Mouse (Mus musculus) brain, embryonic 14.5 days (tissue): ENCODE results near the gene Abhd14a. TPM values are rescaled to one million over a fixed set of nuclear protein-coding genes. Genes with fewer than 3 reads are reported as not detected.
"Not testable (repeated sequence)": the region's sequence is repeated elsewhere in the genome, so short reads cannot be mapped to it uniquely, and the experiment has no call there.

Source experiments
- DNase-seq: peaks from one replicate; pipeline ENCODE4 v3.0.0-alpha.2; 2011; ENCODE audit warnings: low read depth
- CTCF ChIP-seq: fragments of 200-500 bp; IDR thresholded peaks from 2 replicates; pipeline ENCODE4 v1.5.1; 2012; ENCODE audit warnings: inconsistent platforms, mild to moderate bottlenecking, moderate library complexity, borderline replicate concordance; ENCODE audit not compliant: insufficient read depth, insufficient read length; ENCODE audit errors: extremely low read depth
- POLR2A ChIP-seq: fragments of 200-500 bp; IDR thresholded peaks from 2 replicates; pipeline ENCODE4 v1.6.1; 2012; ENCODE audit warnings: mild to moderate bottlenecking, inconsistent platforms, borderline replicate concordance; ENCODE audit not compliant: poor library complexity, insufficient read depth, insufficient read length, severe bottlenecking; ENCODE audit errors: extremely low read depth
- polyA plus RNA-seq: library from polyadenylated mRNA; depleted of rRNA; stranded (reverse); fragments of >200 nt; gene quantifications from 2 replicates; pipeline ENCODE4 v1.2.3, GENCODE M21; 2012; rRNA removed

The Abhd14a gene
- polyA plus RNA-seq: 59.1 and 68.9 TPM in 2 replicates

DNA sequence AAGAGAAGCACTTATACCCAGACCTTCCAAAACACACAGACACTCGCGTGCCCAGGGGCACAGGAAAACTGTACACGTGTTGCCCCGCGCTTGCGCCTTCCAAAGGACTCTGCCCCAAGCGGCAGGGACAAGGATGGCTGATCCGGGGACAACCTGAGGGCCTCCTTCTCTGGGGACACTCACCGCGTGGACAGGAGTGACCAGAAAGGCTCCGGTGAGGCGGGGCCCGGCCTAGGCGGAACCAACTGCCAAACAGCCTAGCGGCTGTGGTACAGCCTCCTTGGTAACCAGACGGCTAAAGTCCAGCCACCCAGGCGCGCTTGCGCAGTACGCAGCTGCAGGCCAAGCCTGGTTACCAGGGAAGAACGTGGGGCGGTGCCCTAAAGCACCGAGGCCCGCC, at the start of gene Abhd14a, which contains the start of gene Abhd14b:
Abhd14a (minus strand) TSS at position 331 of the 400 bp plus-strand sequence.
Abhd14b (plus strand) TSS at position 112 of the 400 bp plus-strand sequence.
- TF ChIP-seq CTCF: peak; percentile 53
- TF ChIP-seq POLR2A: no peak

DNA sequence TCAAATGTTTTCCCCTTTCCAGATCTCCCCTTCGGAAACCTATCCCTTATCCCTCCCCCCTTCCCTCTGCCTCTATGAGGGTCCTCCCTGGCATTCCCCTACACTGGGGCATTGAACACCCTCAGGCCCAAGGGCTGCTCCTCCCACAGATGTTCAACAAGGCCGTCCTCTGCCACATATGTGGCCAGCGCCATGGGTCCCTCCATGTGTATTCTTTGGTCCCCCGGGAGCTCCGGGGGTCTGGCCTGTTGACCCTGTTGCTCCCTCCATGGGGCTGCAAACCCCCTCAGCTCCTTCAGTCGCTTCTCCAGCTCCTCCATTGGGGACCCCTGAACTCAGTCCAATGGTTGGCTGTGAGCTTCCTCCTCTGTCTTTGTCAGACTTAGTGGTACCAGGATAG, 40.1 kb upstream of the Abhd14a start:
- not testable (repeated sequence) for DNase-seq

More for the DNA sequence above, at the start of gene Abhd14a, which contains the start of gene Abhd14b:
- peak; percentile 93 for DNase-seq

GRCm38 (mm10) chr9:106485076-106485475, 37.6 kb upstream of the Abhd14a start:
- no peak for DNase-seq
- TF ChIP-seq POLR2A: no peak
- TF ChIP-seq CTCF: no peak

DNA sequence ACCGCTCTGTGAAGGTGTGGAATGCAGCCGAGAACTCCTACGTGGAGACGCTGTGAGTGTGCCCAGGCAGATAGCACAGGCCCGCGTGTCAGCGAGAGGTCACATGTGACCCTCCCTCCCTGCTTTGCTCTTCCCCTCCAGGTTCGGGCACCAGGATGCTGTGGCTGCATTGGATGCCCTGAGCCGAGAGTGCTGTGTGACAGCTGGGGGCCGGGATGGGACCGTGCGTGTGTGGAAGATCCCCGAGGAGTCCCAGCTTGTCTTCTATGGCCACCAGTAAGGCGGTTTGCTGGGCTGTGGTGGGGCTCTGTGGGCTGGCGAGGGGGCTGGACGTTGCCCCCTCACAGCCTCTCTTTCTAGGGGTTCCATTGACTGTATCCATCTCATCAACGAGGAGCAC, 36.1 kb upstream of the Abhd14a start:
- DNase-seq: no peak
- TF ChIP-seq CTCF (no peak), POLR2A (no peak)

DNA sequence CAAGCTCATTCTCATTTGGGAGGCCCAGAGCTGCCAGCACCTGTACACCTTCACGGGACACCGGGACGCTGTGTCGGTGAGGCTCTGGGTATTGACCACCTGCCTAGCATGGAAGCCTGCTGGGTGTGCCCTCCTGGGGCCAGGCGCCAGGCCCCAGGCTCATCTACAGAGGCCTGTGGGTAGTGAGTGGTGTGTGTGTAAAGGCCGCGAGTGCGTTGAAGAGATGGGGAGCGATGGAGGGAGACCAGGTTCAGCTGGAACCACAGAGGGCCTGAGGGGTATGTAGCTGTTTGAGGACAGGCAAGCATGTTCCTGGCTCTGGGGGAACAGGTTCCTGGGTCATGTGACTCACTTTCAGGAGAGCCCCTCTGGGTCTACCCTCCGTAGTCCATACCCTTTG, 35.7 kb upstream of the Abhd14a start:
- no peak for DNase-seq
- no peak for TF ChIP-seq POLR2A
- TF ChIP-seq CTCF: no peak

GRCm38 (mm10) chr9:106482578-106483115, 35.2 kb upstream of the Abhd14a start:
- DNase-seq: no peak

DNA sequence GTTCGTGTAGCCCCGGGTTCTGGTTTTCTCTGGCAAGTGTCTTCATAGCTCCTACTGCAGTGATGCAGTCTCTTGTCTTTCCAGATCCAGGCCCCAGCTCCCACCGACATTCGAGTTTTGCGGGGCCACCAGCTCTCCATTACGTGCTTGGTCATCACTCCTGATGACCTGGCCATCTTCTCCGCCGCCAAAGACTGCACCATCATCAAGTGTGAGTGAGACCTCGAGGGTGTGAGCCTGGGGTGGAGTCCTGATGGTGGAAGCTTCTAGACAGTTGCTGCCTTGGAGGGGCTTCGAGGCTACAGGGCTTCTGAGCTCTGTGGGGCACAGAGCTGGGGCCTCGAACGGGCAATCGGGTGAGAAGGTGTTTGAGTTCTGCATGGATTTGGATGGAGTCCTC, 34.2 kb upstream of the Abhd14a start:
- DNase-seq: no peak
- TF ChIP-seq CTCF (no peak), POLR2A (no peak)

More at GRCm38 (mm10) chr9:106482578-106483115, 35.2 kb upstream of the Abhd14a start:
- TF ChIP-seq CTCF: no peak
- TF ChIP-seq POLR2A: no peak

GRCm38 (mm10) chr9:106481075-106481474, 33.6 kb upstream of the Abhd14a start:
- no peak for DNase-seq

DNA sequence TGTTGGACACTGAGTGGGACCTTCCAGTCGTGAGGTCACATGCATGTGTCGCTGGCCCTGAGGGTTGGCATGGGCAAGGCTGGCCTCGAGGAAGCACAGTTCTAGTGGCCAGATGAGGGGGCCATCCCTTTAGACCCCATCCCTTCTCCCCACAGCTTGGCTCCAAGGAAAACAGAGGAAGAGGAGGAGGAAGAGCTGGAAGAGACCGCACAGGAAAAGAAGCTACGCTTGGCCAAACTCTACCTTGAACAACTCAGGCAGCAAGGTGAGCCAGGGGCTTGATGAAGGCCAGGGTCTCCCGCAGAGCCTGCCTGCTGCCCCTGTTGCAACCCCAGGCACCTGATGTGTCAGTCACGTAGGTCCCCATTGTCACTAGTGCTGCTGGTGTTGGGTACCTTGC, 33.1 kb upstream of the Abhd14a start:
- no peak for TF ChIP-seq CTCF
- no peak for TF ChIP-seq POLR2A
- DNase-seq: no peak

More at GRCm38 (mm10) chr9:106481075-106481474, 33.6 kb upstream of the Abhd14a start:
- TF ChIP-seq CTCF: no peak
- TF ChIP-seq POLR2A: no peak

- no peak for DNase-seq
- TF ChIP-seq CTCF (no peak), POLR2A (no peak)
These were observed 30.6 kb upstream of the Abhd14a start for GRCm38 (mm10) chr9:106478101-106478500.

GRCm38 (mm10) chr9:106477649-106478048, 30.2 kb upstream of the Abhd14a start:
- no peak for DNase-seq
- no peak for TF ChIP-seq CTCF
- TF ChIP-seq POLR2A: no peak

GRCm38 (mm10) chr9:106476924-106477484, 29.5 kb upstream of the Abhd14a start, which contains the start of gene Parp3:
Gene Parp3, minus strand, starts transcription at chr9:106476949.
- DNase-seq: peak; percentile 100
- TF ChIP-seq CTCF (peak; percentile 98), POLR2A (peak; percentile 17; the same call in 1 of the 2 replicates)
